Mouse (Mus musculus) stomach, postnatal 0 days (tissue): ENCODE data around the gene Osgep. TPM values are rescaled to one million over a fixed set of nuclear protein-coding genes. Genes with fewer than 3 reads are reported as not detected.
"Not testable (repeated sequence)": the region's sequence is repeated elsewhere in the genome, so short reads cannot be mapped to it uniquely, and the experiment has no call there.

ENCODE experiments used
- ATAC-seq: fragments of 200-750 bp; cut with Nextera tagmentation; 2 replicates; pipeline ENCODE4 v1.8.0; 2017; ENCODE audit not compliant: low FRiP score, low TSS enrichment
- DNase-seq: peaks from one replicate; pipeline ENCODE4 v3.0.0-alpha.2; 2016; ENCODE audit warnings: low spot score
- H3K27ac ChIP-seq: fragments of 300-500 bp; sonication (generic); replicated peaks from 2 replicates; pipeline ENCODE4 v1.5.1; 2014; ENCODE audit warnings: mild to moderate bottlenecking, control low read depth
- H3K27me3 ChIP-seq: fragments of 300-500 bp; sonication (generic); 2 replicates; pipeline ENCODE4 v1.6.1; 2014; ENCODE audit warnings: low read length; ENCODE audit not compliant: control insufficient read depth, insufficient read depth
- H3K36me3 ChIP-seq: fragments of 300-500 bp; sonication (generic); 2 replicates; pipeline ENCODE4 v1.6.1; 2014; ENCODE audit warnings: low read length, mixed read lengths; ENCODE audit not compliant: control insufficient read depth, insufficient read depth
- H3K4me1 ChIP-seq: fragments of 300-500 bp; sonication (generic); replicated peaks from 2 replicates; pipeline ENCODE4 v1.6.1; 2014; ENCODE audit warnings: antibody characterized with exemption; ENCODE audit not compliant: control insufficient read depth, insufficient read depth
- H3K4me2 ChIP-seq: fragments of 300-500 bp; sonication (generic); replicated peaks from 2 replicates; pipeline ENCODE4 v1.6.1; 2014; ENCODE audit warnings: low read depth, mild to moderate bottlenecking, control low read depth, moderate library complexity
- H3K4me3 ChIP-seq: fragments of 300-500 bp; sonication (generic); 2 replicates; pipeline ENCODE4 v1.5.1; 2014; ENCODE audit warnings: low read depth, low read length, control low read depth
- H3K9ac ChIP-seq: fragments of 300-500 bp; sonication (generic); 2 replicates; pipeline ENCODE4 v1.6.1; 2014; ENCODE audit warnings: mild to moderate bottlenecking, low read length, control low read depth, mixed read lengths
- H3K9me3 ChIP-seq: fragments of 300-500 bp; sonication (generic); 2 replicates; pipeline ENCODE4 v1.6.1; 2016; ENCODE audit warnings: low read length; ENCODE audit not compliant: control insufficient read depth
- CTCF ChIP-seq: IDR thresholded peaks from 2 replicates; pipeline ENCODE4 v1.5.1; 2016; ENCODE audit warnings: antibody characterized with exemption, low read depth, mild to moderate bottlenecking, moderate library complexity
- EP300 ChIP-seq: optimal IDR thresholded peaks from 2 replicates; pipeline ENCODE3; 2016; ENCODE audit warnings: antibody characterized with exemption
- WGBS: fragments of 180-500 bp; shearing (Covaris S2); extraction: QIAGEN DNeasy Blood & Tissue Kit; methylation state at CpG from one replicate; pipeline ENCODE4 v1.1.7; 2014; 5-methylcytosine and 5-hydroxymethylcytosine counted together
- polyA plus RNA-seq: library from polyadenylated mRNA; unstranded; fragments of >200 nt; fragmentation: Nextera tagmentation; extraction: Ambion mirVana; gene quantifications from 2 replicates; pipeline ENCODE4 v1.2.1, GENCODE M21; 2015

The Osgep gene
- polyA plus RNA-seq, 1 experiment from 2014 or later, result 69.4 TPM

DNA sequence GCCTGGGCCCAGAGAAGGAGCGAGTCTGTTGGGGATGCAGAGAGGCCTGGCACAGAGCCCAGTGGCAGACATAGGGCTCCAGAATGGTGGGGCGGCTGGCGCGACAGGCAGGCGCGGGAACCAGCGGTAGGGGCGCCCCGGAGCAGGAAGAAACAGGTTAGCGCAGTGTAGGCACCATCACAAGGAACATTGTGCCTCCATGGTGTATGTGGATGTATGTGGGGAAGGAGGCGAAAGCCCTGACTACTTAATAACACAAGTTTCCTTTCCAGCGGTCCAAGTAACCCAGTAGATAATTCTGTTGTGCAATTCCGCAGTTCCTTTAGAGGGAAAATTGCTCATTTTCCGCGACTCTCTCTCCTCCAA is 20.0 kb upstream of the Osgep start:
- under 1% methylated on average over 14 of the region's 15 CpGs for whole genome bisulfite sequencing
- H3K4me3 ChIP-seq, result peak overlapping the region; percentile 51
- peak; percentile 95 for ATAC-seq
- not testable (repeated sequence) for H3K9me3 ChIP-seq, H3K36me3 ChIP-seq, H3K27me3 ChIP-seq, H3K4me1 ChIP-seq, DNase-seq
- peak overlapping the region; percentile 69 for H3K4me2 ChIP-seq
- peak overlapping the region; percentile 91 for H3K27ac ChIP-seq
- peak; percentile 49 for TF ChIP-seq CTCF
- peak overlapping the region; percentile 57 for H3K9ac ChIP-seq

DNA sequence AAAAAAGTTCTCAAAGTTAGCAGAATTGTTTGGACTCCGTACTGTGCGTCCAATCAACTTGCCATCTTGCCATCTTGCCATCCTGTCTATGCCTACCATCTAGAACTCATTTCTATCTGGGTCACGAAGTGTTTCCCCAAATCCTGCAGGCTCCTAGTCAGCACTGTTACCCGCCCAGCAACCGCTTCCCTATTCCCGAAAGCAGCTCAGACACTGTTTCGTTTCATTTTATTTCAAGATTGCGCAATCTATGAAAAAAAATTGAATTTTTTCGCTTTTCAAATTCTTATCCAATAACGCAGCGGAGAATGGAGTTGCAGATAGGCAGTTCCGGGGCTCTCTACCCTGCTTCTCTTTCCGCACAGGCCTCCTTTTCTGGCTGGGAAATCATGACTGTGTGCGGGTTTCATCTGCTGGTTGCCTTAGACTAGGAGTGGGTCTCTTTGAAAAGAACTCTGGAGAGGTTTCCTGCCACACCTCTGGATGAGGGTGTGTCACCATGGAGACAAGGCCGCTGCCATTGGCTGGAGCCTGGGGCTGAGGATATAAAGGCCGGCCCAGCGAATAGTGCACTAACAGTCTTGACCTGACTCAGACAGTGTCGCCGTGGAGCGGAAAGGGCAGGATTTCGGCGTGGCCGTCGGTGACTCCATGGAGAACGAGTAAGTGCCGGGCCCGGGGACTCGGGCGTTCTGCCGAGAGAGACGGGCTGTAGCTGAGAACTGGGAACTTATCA is 19.4 kb upstream of the Osgep start, which contains the start of gene Gm49342:
Gene Gm49342, plus strand, starts transcription at position 586 of the 736 bp plus-strand sequence.
- Histone ChIP-seq H3K27me3 (no peaks in the 10 kb centered on the region), H3K9ac (peak within 1 kb of the TSS; percentile 57), H3K4me3 (peak within 1 kb of the TSS; percentile 51), H3K27ac (peak within 1 kb of the TSS; percentile 91), H3K4me2 (peak within 1 kb of the TSS; percentile 69), H3K9me3 (no peaks in the 10 kb centered on the region), H3K4me1 (no peaks in the 10 kb centered on the region), H3K36me3 (no peaks in the 10 kb centered on the region)
- WGBS, result 10% methylated on average over 31 of the region's 31 CpGs
- peak; percentile 94 for DNase-seq
- no peak for TF ChIP-seq EP300
- TF ChIP-seq CTCF, result no peak; the same call in none of the 2 replicates
- peak; percentile 100 for ATAC-seq

DNA sequence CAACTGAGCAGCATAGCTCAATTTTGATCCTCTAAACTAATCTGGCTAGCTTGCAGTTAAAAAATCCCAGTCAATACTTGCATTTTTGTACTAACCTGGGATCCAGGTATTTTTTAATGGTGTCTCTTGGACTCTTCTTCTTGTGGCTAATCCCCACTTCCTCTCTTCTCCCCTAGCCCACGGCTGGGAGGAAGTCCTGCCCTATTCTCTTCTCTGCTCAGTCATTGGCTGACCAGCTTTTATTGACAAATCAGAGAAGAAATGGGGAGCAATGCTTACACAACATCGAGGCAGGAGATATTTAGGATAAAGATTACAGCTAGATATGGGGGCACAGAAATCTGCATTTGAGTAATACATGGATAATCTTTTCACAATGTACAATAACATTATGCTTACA is 14.2 kb upstream of the Osgep start:
- Histone ChIP-seq H3K9ac (no peak overlapping the region), H3K36me3 (no peaks in the 10 kb centered on the region), H3K4me1 (no peaks in the 10 kb centered on the region), H3K4me3 (no peak overlapping the region), H3K4me2 (no peak overlapping the region), H3K27ac (no peak overlapping the region), H3K9me3 (no peaks in the 10 kb centered on the region), H3K27me3 (no peaks in the 10 kb centered on the region)
- no peak for DNase-seq
- WGBS, result 32% methylated on average over 2 of the region's 2 CpGs
- ATAC-seq, result no peak
- TF ChIP-seq CTCF (no peak), EP300 (no peak)

DNA sequence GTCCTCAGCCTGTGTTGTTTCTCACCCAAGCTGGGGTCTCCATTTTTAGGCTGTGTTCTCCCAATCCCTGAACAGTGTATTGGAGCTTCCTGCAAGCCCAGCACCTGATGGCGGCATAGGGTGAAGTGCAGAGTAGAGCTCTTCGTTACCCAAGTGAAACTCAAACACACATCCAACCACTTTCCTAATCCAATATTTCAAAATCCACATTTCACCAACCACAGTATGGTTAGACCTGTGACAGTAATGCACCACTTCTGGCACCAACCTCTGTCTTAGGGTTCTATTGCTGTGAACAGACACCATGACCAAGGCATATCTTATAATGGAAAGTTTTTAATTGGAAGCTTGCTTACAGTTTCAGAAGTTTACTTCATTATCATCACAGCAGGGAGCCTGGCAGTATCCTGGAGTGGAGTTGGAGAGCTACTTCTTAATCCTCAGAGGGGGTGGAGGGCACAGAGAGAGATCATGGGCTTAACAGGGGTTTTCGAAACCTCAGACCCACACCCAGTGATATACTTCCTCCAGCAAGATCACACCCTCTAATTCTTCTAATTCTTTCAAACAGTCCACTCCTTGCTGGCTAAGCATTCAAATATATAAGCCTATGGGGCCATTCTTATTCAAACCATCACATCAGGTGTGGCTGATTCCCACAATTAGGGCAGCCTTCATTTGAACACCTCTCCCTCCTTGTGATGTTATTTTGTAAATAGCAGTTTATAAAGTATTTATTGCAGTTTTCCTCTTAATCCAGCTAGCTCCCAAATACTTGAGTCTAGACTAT is 13.6 kb upstream of the Osgep start:
- Histone ChIP-seq H3K36me3 (no peaks in the 10 kb centered on the region), H3K9ac (no peak overlapping the region), H3K9me3 (no peaks in the 10 kb centered on the region), H3K4me2 (no peak overlapping the region), H3K27ac (no peak overlapping the region), H3K4me3 (no peak overlapping the region), H3K27me3 (no peaks in the 10 kb centered on the region), H3K4me1 (no peaks in the 10 kb centered on the region)
- WGBS, result 70% methylated on average over 3 of the region's 3 CpGs
- DNase-seq, result no peak
- no peak for ATAC-seq
- TF ChIP-seq CTCF, result no peak
- no peak for TF ChIP-seq EP300

DNA sequence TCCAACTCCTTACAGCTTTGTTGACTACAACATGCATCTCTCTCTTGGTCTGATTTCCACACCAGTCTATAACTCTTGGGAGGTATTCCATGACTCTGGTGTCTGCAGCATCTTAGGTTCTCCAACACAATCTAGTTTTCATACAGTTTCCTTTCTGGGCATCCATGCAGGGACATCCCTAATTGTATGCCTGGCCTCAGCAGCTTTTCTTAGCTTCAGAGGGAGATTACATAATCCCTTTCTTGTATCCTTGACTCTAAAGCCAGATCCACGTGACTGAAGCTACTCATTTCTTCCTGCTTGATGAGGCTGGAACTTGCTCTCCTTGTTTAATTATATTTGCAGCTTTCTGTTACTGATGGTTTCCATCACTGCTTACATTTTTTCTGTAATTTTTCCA is 12.0 kb upstream of the Osgep start:
- Histone ChIP-seq H3K4me1 (no peaks in the 10 kb centered on the region), H3K27me3 (no peaks in the 10 kb centered on the region), H3K36me3 (no peaks in the 10 kb centered on the region), H3K9ac (no peak overlapping the region), H3K4me2 (no peak overlapping the region), H3K27ac (no peak overlapping the region), H3K4me3 (no peak overlapping the region), H3K9me3 (no peaks in the 10 kb centered on the region)
- no peak for TF ChIP-seq EP300
- 64% methylated on average over 1 of the region's 1 CpGs for WGBS
- no peak for DNase-seq
- no peak for ATAC-seq

- WGBS, result 12% methylated on average over 12 of the region's 12 CpGs
- TF ChIP-seq CTCF (no peak), EP300 (no peak)
- Histone ChIP-seq H3K27me3 (no peaks in the 10 kb centered on the region), H3K36me3 (peaks cover 14% of the 10 kb centered on the region), H3K4me3 (peak overlapping the region; percentile 98), H3K4me1 (no peaks in the 10 kb centered on the region), H3K9ac (peak overlapping the region; percentile 62), H3K4me2 (peak overlapping the region; percentile 64), H3K27ac (peak overlapping the region; percentile 86), H3K9me3 (no peaks in the 10 kb centered on the region)
- ATAC-seq (no peak), DNase-seq (no peak)
Measured at GRCm38 (mm10) chr14:50931493-50932020, 6.9 kb upstream of the Osgep start.
